Mouse (Mus musculus) MEL (cell line): ENCODE measurements around the gene Trmt11.

Experiments
- CTCF ChIP-seq, 3 experiments: IDR thresholded peaks in 2 of 3; conservative IDR thresholded peaks in 1 of 3; 2 replicates each; pipeline ENCODE4 v1.5.1; 2011 to 2012; ENCODE audit warnings: low read length in 3 of 3, low read depth in 2 of 3, mild to moderate bottlenecking in 2 of 3, improper control_type of control experiment in 1 of 3, inconsistent platforms in 1 of 3, mixed read lengths in 1 of 3, moderate library complexity in 1 of 3; ENCODE audit not compliant: control insufficient read depth in 1 of 3, insufficient read depth in 1 of 3, poor library complexity in 1 of 3, severe bottlenecking in 1 of 3
- E2F4 ChIP-seq: IDR thresholded peaks from 2 replicates; pipeline ENCODE4 v1.6.1; 2011; ENCODE audit warnings: low read depth, low read length, improper control_type of control experiment, borderline replicate concordance
- SIN3A ChIP-seq: IDR thresholded peaks from 2 replicates; pipeline ENCODE4 v1.6.1; 2012; ENCODE audit warnings: low read length, improper control_type of control experiment, inconsistent platforms
- TBP ChIP-seq: IDR thresholded peaks from 2 replicates; pipeline ENCODE4 v1.8.0; 2011; ENCODE audit warnings: low read depth, low read length, improper control_type of control experiment
- ZMIZ1 ChIP-seq: IDR thresholded peaks from 2 replicates; pipeline ENCODE4 v1.6.1; 2012; ENCODE audit warnings: low read depth, mild to moderate bottlenecking, inconsistent platforms, low read length, improper control_type of control experiment, moderate library complexity

DNA sequence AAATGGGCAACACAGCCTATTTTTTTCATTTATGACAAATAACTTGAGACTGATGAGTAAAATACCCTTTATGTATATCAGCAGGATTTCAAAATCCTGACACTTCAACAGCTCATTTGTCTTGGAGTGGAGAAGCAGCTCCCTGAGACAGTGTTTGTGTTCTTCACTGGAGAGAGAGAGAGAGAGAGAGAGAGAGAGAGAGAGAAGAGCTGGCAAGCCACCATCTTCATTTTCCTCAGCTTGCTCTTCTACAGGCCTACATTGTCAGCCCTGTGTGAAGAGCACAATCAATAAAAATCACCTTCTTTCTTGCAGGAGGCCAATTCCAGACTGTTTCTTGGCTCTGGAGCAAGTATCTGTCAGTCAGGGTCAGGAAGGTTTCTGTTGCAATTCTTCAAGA, 78.8 kb downstream of the Trmt11 start:
- TF ChIP-seq CTCF (IDR thresholded peaks at IDR 0.05 in 2 of 3, conservative IDR thresholded peaks at IDR 0.05 in 1 of 3; ENCODE audit: control insufficient read depth in 1 of 3, insufficient read depth in 1 of 3, low read depth in 2 of 3, low read length in 3 of 3, poor library complexity in 1 of 3, severe bottlenecking in 1 of 3) (no peak), SIN3A (no peak), E2F4 (no peak), TBP (no peak), ZMIZ1 (no peak)
